Mouse (Mus musculus) monocyte, adult 2 months (primary cell): ENCODE measurements around the gene Zfp92.

ENCODE experiments used
- DNase-seq, 2 experiments: peaks; one replicate each; pipeline ENCODE4 v3.0.0; 2022; ENCODE audit warnings: low spot score in 2 of 2, low read depth in 1 of 2

Gene Zfp92

GRCm38 (mm10) chrX:73474340-73475165 lies 63.7 kb downstream of the Zfp92 start:
- DNase-seq, result no peak

DNA sequence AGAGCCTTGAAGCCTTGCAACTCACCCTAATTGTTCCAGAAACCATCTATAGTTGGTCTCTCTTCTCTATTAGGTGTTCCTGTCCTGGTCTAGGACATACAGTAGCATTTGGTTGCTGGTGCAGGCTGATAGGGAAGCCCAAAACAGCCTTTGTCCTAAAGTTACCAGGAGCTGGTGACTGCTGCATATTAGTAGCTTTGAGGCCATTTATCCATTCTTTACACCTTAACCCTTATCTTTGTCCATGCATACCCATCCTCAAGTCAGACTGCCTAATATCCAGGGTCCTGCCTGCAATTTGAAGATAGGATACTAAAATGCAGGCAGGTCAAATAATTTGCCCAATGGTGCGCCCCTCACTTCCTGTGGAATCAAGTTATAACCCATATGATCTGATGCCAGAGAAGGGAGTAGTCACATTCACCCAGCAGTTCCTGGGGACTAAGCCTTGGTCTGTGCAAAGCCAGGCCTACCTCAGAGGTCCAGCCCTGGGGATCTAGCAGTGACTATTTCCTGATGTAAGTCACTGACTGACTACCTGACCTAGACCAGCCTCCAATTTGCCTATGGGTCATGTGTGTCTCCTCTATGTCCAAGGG lies 64.9 kb downstream of the Zfp92 start:
- DNase-seq, result no peak

DNA sequence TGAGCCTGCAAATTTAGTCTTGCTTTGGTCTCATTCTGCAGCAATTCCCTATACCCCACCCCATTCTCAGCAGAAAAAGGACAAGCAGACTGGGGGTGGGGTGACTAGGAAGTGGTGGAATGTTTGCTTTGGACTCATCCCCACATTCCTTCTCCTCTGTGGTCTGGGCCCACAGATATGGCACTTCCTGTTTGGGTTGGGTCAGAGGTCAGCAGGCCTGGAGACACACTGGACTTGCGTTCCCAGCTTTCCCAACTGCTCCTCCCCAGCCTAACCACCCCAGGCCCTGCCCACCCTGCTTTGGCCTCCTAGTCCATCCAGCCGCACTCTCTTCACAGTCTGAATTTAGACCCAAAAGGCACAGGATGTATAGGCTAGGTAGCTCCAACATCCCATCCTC lies 65.7 kb downstream of the Zfp92 start:
- no peak for DNase-seq

- no peak for DNase-seq
Measured at GRCm38 (mm10) chrX:73477500-73477899, 66.6 kb downstream of the Zfp92 start.
